Mouse (Mus musculus): ENCODE results near the gene Prss36.

Prss36 gene

GRCm38 (mm10) chr7:127934075-127934474 is 12.4 kb downstream of the Prss36 start:
- DNase-seq = peak; percentile 92

DNA sequence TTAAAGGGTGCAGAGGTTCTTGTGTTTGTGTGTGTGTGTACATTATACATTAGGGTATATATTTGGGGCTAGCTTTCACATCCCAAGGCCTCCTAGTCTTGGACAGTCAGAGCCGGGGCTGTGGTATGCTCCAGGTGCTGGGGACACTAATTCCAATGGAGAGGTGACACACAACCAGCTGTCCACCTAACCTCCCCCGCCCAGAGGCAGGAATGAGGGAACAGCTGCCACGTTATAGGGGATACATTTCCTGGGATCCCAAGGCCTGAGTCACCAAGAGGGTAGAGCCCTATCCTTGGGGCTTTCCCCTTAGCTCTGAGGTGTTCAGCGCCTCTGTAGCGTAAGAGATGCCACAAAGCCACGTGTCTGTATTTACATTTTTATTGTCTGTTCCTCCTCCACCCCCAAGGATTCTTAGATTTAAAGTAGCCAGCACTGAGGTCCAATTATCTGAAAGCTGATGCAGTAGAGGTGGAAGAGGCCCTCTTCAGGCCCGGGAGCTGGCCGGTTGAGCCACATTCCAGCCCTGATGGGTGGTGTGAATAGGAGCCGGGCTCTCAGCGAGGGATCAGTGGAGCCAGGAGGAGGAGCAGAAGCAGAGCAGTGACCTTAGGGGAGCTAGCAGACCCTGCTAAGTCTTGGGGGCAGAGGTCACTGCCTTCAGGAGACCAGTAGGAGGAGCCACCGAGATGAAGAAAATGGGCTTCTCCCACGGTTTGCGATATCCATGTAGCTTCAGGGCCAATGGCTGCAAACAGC is 14.1 kb downstream of the Prss36 start:
- DNase-seq = no peak

- DNase-seq = peak; percentile 96
Measured at GRCm38 (mm10) chr7:127931351-127932135, 15.0 kb downstream of the Prss36 start.

- DNase-seq = no peak
Measured at GRCm38 (mm10) chr7:127930636-127931035, 15.9 kb downstream of the Prss36 start.

DNA sequence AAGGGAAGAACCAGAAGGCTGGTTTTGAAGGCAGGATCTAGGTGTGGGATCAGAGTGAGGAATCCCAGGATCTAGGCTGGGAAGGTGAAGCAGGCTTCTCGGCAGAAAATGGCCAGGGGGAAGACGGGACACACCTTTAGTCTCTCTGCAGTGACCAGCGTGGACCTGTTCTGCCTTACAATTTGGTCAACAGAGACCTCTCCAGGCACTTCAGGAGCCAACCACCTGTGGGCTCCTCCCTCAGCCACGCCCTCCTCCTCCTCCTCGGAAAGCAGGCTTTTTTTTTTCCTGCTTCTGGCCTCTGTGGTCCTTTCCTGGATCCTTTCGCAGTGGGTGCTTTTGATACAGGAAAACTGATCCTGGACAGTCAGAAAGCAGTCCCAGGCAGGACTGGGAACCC is 16.6 kb downstream of the Prss36 start, which contains the start of gene Prss8:
Gene Prss8 (minus strand): TSS at position 182 of the 400 bp plus-strand sequence.
- DNase-seq = no peak

- DNase-seq = no peak
Measured at GRCm38 (mm10) chr7:127928596-127928995, 17.9 kb downstream of the Prss36 start.

GRCm38 (mm10) chr7:127927726-127928125 is 18.8 kb downstream of the Prss36 start:
- no peak for DNase-seq

- no peak for DNase-seq
Measured at GRCm38 (mm10) chr7:127926846-127927245, 19.7 kb downstream of the Prss36 start.

GRCm38 (mm10) chr7:127926066-127926465 is 20.5 kb downstream of the Prss36 start:
- DNase-seq = no peak

DNA sequence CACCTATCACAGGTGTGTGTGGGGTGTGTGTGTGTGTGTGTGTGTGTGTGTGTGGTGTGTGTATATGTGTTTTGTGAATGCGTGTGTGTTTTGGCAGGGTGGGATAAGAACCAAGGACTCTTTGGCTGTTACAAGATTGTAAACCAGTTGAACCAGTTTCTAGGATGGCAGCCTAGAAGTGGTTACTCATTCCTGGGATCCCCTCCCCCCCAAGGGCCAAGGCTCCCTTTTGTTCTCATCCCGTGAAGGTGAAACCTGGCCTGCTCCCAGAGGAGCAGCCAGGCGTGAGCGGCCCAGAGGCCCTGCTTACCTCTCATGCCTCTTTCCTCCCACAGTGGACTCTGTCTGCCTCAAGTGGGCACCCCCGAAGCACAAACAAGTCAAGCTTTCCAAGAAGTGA is 21.3 kb downstream of the Prss36 start:
- no peak for DNase-seq

GRCm38 (mm10) chr7:127923714-127924113 is 22.8 kb downstream of the Prss36 start:
- DNase-seq = no peak

DNA sequence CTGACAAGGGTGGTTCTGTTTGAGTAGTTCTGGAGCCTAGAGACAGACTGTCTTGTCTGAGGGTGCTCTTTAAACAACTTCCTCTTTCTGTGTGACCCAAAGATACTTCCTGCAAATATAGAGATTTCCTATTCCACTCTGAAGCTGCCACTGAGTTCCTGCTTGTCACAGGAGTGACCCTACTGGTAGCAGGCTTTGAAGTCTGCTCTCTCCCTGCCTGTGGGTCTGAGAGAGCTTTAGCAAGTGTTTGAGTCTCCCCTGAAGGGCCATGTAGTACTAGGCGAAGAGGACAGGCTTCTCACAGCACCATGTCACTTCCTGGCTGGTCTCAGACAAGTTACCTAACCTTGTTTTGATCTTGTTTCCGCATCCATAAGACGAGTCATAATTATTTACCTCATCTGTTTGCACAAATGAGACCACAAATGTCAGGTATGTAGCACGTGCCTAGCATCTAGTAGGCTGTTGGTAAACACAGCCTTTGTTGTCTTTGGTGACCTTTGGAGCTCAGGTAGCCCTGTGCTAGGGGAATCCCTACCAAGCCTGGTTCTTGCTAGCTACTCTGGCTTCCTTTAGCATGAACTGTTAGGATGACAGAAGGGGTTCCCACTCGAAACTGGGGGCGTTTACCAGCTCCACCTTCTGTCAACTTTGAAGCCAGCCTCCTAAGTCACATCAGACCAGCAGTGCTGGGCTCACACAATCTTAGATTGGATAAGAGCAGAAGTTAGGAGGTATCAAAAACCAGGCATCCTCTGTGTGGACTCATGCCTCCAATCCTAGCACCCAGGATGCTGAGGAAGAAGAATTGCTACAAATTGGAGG is 23.9 kb downstream of the Prss36 start:
- DNase-seq = no peak

- no peak for DNase-seq
Measured at GRCm38 (mm10) chr7:127921516-127921915, 25.0 kb downstream of the Prss36 start.

GRCm38 (mm10) chr7:127919290-127919689 is 27.2 kb downstream of the Prss36 start:
- DNase-seq = no peak

DNA sequence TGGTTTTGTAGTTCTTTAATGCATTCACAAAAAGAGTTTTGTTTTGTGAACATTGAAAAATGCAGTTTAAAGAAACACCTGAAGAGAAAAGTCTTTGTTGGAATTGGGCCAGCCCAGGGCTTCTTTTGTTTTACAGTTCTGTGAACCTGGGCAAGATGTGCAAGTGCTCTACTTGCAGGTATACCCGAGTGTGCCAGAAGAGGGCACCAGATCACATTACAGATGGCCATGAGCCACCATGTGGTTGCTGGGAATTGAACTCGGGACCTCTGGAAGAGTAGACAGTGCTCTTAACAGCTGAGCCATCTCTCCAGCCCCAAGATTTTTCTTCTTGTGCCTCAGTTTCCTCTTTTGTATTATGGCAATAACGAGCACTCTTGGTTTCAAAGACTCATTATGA is 28.3 kb downstream of the Prss36 start:
- no peak for DNase-seq

DNA sequence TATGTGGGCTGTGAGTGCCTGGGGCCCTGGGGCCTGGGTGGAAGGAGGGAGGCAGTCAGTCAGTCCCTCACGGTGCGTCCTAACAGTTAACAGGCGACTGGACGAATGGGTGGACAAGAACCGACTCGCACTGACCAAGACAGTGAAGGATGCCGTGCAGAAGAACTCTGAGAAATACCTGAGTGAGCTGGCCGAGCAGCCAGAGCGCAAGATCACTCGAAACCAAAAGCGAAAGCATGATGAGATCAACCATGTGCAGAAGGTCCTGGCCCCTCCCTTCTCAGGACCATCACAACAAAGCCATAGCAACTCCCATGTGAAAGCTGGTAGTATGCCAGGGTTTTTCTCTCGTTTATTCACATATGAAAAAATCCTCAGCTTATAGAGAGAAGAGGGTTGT is 31.2 kb downstream of the Prss36 start:
- DNase-seq = no peak

GRCm38 (mm10) chr7:127912938-127913337 is 33.6 kb downstream of the Prss36 start:
- no peak for DNase-seq

DNA sequence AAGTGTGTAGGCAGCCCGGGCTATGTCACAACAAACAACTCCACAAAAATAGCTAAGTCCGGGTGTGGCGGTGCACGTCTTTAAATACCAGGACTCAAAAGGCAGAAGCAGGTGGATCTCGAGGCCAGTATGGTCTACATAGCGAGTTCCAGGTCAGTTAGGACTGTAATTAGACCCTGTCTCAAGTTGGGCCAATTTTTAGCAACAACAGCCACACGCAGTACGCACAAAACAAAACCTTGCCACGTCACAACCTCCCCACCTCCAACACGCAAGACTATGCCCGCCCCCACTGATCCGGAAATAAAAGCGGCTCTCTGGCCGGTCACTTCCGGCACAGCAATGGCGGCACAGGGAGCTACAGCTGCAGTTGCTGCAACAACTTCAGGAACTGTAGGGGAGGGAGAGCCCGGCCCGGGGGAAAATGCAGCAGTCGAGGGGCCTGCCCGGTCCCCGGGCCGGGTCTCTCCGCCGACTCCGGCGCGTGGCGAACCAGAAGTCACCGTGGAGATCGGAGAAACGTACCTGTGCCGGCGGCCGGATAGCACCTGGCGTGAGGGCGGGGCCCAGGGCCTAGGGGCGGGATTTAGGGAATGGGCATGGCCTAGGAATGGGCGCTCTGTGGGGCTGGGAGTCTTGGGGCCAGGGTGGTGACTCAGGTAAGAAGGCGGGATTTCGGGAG is 34.2 kb downstream of the Prss36 start, which contains the start of gene Kat8:
Gene Kat8 (plus strand): TSS at position 327 of the 682 bp plus-strand sequence.
- peak; percentile 99 for DNase-seq

DNA sequence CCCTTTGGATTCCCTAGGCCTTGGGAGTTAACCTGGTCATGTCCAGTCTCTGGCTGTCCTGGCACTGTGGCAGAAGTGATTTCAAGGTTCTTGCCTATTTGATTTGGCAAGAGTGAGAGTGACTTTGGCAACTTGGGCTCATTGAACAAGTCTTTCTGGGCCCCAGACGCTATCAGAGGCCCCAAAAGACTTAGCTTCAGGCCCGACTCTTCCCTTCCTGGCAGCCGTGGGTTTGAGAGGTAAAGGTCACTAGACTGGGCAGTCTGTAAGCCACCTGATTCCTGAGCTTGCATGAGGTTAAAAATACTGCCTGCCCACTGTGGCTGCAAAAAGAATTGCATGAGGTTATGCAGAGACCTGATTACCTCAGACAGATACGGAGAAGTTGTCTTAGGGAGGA is 37.9 kb downstream of the Prss36 start:
- DNase-seq = no peak

DNA sequence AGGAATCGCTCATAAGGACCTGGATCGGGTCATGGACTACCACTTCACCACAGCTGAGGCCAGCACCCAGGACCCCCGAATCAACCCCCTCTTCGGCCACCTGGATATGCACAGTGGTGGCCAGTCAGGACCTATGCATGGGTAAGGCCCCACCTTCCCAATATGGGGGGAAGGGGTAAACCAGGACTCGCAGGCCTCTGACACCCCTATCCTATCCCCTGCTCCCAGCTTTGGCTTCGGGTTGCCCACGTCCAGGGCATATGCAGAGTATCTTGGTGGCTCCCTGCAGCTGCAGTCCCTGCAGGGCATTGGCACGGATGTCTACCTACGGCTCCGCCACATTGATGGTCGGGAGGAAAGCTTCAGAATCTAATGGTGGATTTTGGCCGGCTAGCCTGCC is 38.6 kb downstream of the Prss36 start:
- DNase-seq = peak; percentile 94

DNA sequence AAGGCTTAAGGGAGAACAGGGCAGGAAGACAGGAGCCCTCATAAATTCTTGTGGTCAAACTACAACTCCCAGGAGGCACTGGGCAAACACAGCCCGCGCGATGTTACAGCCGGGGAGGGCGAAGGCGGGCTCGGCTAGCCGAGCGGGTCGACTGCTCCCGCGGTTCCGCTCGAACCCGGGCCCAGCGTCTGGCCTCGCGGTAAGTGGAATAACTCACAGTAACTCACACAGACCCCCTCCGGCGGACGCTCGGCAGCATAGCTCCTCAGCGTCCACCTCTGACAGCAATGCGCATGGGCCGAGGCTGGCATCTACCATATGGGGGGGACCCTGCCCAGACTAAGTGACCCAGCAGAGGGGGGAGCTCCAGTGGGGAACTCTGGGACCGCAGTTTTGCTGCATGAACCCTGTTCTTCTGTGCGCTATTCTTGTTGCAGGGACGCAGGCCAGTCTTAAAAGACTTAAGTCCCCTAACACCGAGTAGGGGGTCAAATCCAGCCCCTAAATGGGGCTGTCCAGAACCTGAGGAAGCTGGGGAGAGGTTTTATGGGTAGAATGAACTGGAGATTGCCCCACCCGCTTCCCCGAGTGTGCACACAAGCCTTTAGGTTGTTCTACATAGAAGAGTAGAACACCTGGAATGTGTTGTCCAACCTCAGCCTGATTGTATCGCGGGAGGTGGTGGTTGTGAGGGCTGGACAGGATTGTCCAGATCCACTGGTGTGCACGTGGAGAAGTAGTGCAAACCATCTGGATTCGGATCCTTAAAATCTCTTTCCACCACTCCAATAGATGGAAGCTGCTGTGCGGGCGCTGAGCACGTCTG is 42.3 kb downstream of the Prss36 start, which contains the start of gene Bckdk:
Gene Bckdk (plus strand): TSS at position 112 of the 826 bp plus-strand sequence.
- DNase-seq = peak; percentile 98

GRCm38 (mm10) chr7:127901772-127902171 is 44.8 kb downstream of the Prss36 start:
- no peak for DNase-seq

Measured in heart, adult 11 months (tissue).